Mouse (Mus musculus): ENCODE measurements around the gene Ankrd40. TPM values are rescaled to one million over a fixed set of nuclear protein-coding genes. Genes with fewer than 3 reads are reported as not detected.

The Ankrd40 gene
- polyA plus RNA-seq, 1 experiment = 47.6 TPM

GRCm38 (mm10) chr11:94312733-94313132 lies 15.1 kb upstream of the Ankrd40 start:
- TF ChIP-seq POLR2A (IDR thresholded peaks at IDR 0.05; ENCODE audit: borderline replicate concordance, low read depth, low read length) = no peak
- TF ChIP-seq CTCF (IDR thresholded peaks at IDR 0.05; ENCODE audit: low read depth, low read length) = no peak
- no peak overlapping the region for H3K4me3 ChIP-seq (ENCODE audit: insufficient read depth, low read length)
- H3K4me1 ChIP-seq (ENCODE audit: control insufficient read depth, insufficient read depth, low read length) = peaks cover 42% of the 10 kb centered on the region
- H3K27ac ChIP-seq (ENCODE audit: insufficient read depth, low read depth, low read length) = no peak overlapping the region

GRCm38 (mm10) chr11:94314098-94314652 lies 13.6 kb upstream of the Ankrd40 start:
- Histone ChIP-seq H3K4me1 (ENCODE audit: control insufficient read depth, insufficient read depth, low read length) (peaks cover 50% of the 10 kb centered on the region), H3K4me3 (ENCODE audit: insufficient read depth, low read length) (no peak overlapping the region), H3K27ac (ENCODE audit: insufficient read depth, low read depth, low read length) (no peak overlapping the region)

GRCm38 (mm10) chr11:94315308-94315707 lies 12.5 kb upstream of the Ankrd40 start:
- peaks cover 56% of the 10 kb centered on the region for H3K4me1 ChIP-seq (ENCODE audit: control insufficient read depth, insufficient read depth, low read length)
- H3K27ac ChIP-seq (ENCODE audit: insufficient read depth, low read depth, low read length) = no peak overlapping the region
- H3K4me3 ChIP-seq (ENCODE audit: insufficient read depth, low read length) = no peak overlapping the region
- TF ChIP-seq POLR2A (IDR thresholded peaks at IDR 0.05; ENCODE audit: borderline replicate concordance, low read depth, low read length) = no peak
- TF ChIP-seq CTCF (IDR thresholded peaks at IDR 0.05; ENCODE audit: low read depth, low read length) = no peak

More at GRCm38 (mm10) chr11:94314098-94314652, 13.6 kb upstream of the Ankrd40 start:
- no peak for TF ChIP-seq POLR2A (IDR thresholded peaks at IDR 0.05; ENCODE audit: borderline replicate concordance, low read depth, low read length)
- no peak for TF ChIP-seq CTCF (IDR thresholded peaks at IDR 0.05; ENCODE audit: low read depth, low read length)

- Histone ChIP-seq H3K4me1 (ENCODE audit: control insufficient read depth, insufficient read depth, low read length) (peaks cover 46% of the 10 kb centered on the region), H3K4me3 (ENCODE audit: insufficient read depth, low read length) (no peak overlapping the region), H3K27ac (ENCODE audit: insufficient read depth, low read depth, low read length) (no peak overlapping the region)
- no peak for TF ChIP-seq CTCF (IDR thresholded peaks at IDR 0.05; ENCODE audit: low read depth, low read length)
- TF ChIP-seq POLR2A (IDR thresholded peaks at IDR 0.05; ENCODE audit: borderline replicate concordance, low read depth, low read length) = no peak
These were observed 11.3 kb upstream of the Ankrd40 start for GRCm38 (mm10) chr11:94316528-94316927.

DNA sequence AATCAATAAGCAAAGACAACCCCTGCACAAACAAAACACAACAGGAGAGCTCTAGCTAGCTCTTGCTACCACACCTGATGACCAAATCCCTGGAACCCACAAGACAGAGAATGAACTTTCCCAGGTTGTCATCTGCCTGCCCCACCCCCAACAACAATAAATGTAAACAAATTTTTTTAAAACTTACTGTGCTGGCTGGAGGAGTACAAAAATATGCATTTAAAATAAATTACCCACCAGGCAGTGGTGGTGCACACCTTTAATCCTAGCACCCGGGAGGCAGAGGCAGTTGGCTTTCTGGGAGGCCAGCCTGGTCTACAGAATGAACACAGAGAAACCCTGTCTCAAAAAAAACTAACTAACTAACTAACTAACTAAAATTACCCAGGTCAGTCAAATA lies 10.8 kb upstream of the Ankrd40 start:
- Histone ChIP-seq H3K4me3 (ENCODE audit: insufficient read depth, low read length) (peak overlapping the region; percentile 18; the same call in 1 of the 2 replicates), H3K4me1 (ENCODE audit: control insufficient read depth, insufficient read depth, low read length) (peaks cover 45% of the 10 kb centered on the region), H3K27ac (ENCODE audit: insufficient read depth, low read depth, low read length) (peak overlapping the region; percentile 26; the same call in 1 of the 2 replicates)
- TF ChIP-seq CTCF (IDR thresholded peaks at IDR 0.05; ENCODE audit: low read depth, low read length) (no peak), POLR2A (IDR thresholded peaks at IDR 0.05; ENCODE audit: borderline replicate concordance, low read depth, low read length) (no peak)

GRCm38 (mm10) chr11:94317515-94317914 lies 10.3 kb upstream of the Ankrd40 start:
- TF ChIP-seq CTCF (IDR thresholded peaks at IDR 0.05; ENCODE audit: low read depth, low read length) (no peak), POLR2A (IDR thresholded peaks at IDR 0.05; ENCODE audit: borderline replicate concordance, low read depth, low read length) (no peak)
- Histone ChIP-seq H3K4me3 (ENCODE audit: insufficient read depth, low read length) (peak overlapping the region; percentile 18; the same call in 1 of the 2 replicates), H3K27ac (ENCODE audit: insufficient read depth, low read depth, low read length) (peak overlapping the region; percentile 26), H3K4me1 (ENCODE audit: control insufficient read depth, insufficient read depth, low read length) (peaks cover 47% of the 10 kb centered on the region)

DNA sequence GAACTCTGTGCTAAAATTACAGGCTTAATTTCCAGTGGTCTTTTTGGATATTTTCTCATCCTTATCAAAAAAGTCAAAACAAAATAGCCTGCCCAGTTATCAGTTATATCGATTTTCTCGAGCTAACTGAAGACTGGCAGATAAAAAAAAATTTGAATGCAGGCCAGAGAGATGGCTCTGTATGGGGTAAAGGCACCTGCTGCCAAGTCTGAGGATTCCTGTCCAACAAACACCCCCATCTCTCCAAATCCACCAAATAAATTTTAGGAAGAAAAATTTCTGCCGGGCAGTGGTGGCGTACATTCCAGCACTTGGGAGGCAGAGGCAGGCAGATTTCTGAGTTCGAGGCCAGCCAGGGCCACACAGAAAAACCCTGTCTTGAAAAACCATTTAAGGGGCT lies 9.7 kb upstream of the Ankrd40 start:
- Histone ChIP-seq H3K4me1 (ENCODE audit: control insufficient read depth, insufficient read depth, low read length) (peaks cover 48% of the 10 kb centered on the region), H3K27ac (ENCODE audit: insufficient read depth, low read depth, low read length) (peak overlapping the region; percentile 22; the same call in 1 of the 2 replicates), H3K4me3 (ENCODE audit: insufficient read depth, low read length) (no peak overlapping the region)
- TF ChIP-seq POLR2A (IDR thresholded peaks at IDR 0.05; ENCODE audit: borderline replicate concordance, low read depth, low read length) = no peak
- no peak for TF ChIP-seq CTCF (IDR thresholded peaks at IDR 0.05; ENCODE audit: low read depth, low read length)

DNA sequence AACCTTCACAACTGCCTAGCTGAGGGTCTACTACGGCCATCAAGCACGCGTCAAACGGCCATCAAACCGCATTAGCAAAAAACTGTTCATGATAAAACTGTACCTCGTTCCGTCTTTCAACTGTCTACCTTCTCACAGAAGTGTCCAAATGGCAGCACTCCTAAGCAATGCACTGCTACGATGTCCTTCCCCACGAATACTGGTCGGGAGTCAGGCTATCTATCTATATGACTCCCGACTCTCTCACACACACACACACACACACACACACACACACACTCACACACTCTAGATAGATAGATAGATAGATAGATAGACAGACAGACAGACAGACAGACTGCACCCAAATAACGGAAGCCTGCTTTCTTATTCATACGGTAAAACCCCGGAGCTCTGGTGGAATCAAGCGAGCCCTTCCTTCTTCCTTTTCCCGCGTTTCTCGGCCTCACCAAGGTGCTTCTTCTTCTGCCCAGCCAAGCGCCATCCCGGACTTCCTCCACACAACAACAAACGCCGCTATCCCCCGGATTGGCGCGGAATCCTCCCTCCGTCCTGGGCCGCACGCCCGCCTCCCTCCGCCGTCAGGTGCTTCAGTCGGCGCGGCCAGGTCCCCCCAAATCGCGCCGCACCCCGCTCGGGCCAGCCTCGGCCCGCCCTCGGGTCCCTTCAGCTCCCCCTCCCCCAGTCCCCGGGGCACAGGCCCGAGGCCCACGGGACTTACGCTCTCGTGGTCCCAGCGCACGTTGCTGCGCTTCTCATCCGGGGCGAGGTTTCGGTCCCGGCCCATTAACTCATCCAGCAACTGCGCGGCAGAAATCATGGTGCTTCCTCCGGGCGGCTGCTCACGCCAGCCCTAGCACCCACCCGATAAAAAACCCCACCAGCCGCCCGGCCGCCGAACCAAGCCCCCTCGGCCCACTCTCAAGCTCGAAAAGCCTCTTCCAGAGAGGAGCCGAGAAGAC lies 6.6 kb upstream of the Ankrd40 start:
- peak overlapping the region; percentile 90 for H3K27ac ChIP-seq (ENCODE audit: insufficient read depth, low read depth, low read length)
- TF ChIP-seq CTCF (IDR thresholded peaks at IDR 0.05; ENCODE audit: low read depth, low read length) = no peak
- TF ChIP-seq POLR2A (IDR thresholded peaks at IDR 0.05; ENCODE audit: borderline replicate concordance, low read depth, low read length) = no peak
- peak overlapping the region; percentile 86 for H3K4me3 ChIP-seq (ENCODE audit: insufficient read depth, low read length)
- peaks cover 33% of the 10 kb centered on the region for H3K4me1 ChIP-seq (ENCODE audit: control insufficient read depth, insufficient read depth, low read length)

- Histone ChIP-seq H3K4me3 (ENCODE audit: insufficient read depth, low read length) (peak within 1 kb of the TSS; percentile 86), H3K27ac (ENCODE audit: insufficient read depth, low read depth, low read length) (peak within 1 kb of the TSS; percentile 91), H3K4me1 (ENCODE audit: control insufficient read depth, insufficient read depth, low read length) (peaks cover 28% of the 10 kb centered on the region)
- no peak for TF ChIP-seq POLR2A (IDR thresholded peaks at IDR 0.05; ENCODE audit: borderline replicate concordance, low read depth, low read length)
- TF ChIP-seq CTCF (IDR thresholded peaks at IDR 0.05; ENCODE audit: low read depth, low read length) = no peak
These were observed 5.8 kb upstream of the Ankrd40 start, which contains the start of gene Luc7l3 for GRCm38 (mm10) chr11:94321931-94322400. TSS of gene Luc7l3 (minus strand) at chr11:94321988.
